Mouse (Mus musculus) neural tube, embryonic 15.5 days (tissue): ENCODE measurements around the gene Farp1. TPM values are rescaled to one million over a fixed set of nuclear protein-coding genes. Genes with fewer than 3 reads are reported as not detected.
A peak's percentile ranks its signal among the peaks of the same experiment; 100 is the strongest.
"Not testable (repeated sequence)": the region's sequence is repeated elsewhere in the genome, so short reads cannot be mapped to it uniquely, and the experiment has no call there.

Experiments used
- ATAC-seq: fragments of 200-750 bp; cut with Nextera tagmentation; 2 replicates; pipeline ENCODE4 v1.8.0; 2017; ENCODE audit warnings: mild to moderate bottlenecking, moderate TSS enrichment, moderate library complexity; ENCODE audit not compliant: low FRiP score
- H3K27ac ChIP-seq: fragments of 300-500 bp; sonication (generic); replicated peaks from 2 replicates; pipeline ENCODE4 v1.5.1; 2015; ENCODE audit warnings: mild to moderate bottlenecking, inconsistent platforms
- H3K27me3 ChIP-seq: fragments of 300-500 bp; sonication (generic); replicated peaks from 2 replicates; pipeline ENCODE4 v1.6.1; 2015; ENCODE audit warnings: inconsistent platforms
- H3K36me3 ChIP-seq: fragments of 300-500 bp; sonication (generic); 2 replicates; pipeline ENCODE4 v1.6.1; 2015; ENCODE audit warnings: inconsistent platforms
- H3K4me1 ChIP-seq: fragments of 300-500 bp; sonication (generic); 2 replicates; pipeline ENCODE4 v1.6.1; 2015; ENCODE audit warnings: inconsistent platforms
- H3K4me2 ChIP-seq: fragments of 300-500 bp; sonication (generic); 2 replicates; pipeline ENCODE4 v1.6.1; 2015; ENCODE audit warnings: inconsistent platforms, mild to moderate bottlenecking, moderate library complexity
- H3K4me3 ChIP-seq: fragments of 300-500 bp; sonication (generic); replicated peaks from 2 replicates; pipeline ENCODE4 v1.5.1; 2015; ENCODE audit warnings: mild to moderate bottlenecking, inconsistent platforms
- H3K9ac ChIP-seq: fragments of 300-500 bp; sonication (generic); replicated peaks from 2 replicates; pipeline ENCODE4 v1.6.1; 2015; ENCODE audit warnings: mild to moderate bottlenecking, inconsistent platforms
- H3K9me3 ChIP-seq: fragments of 300-500 bp; sonication (generic); replicated peaks from 2 replicates; pipeline ENCODE4 v1.6.1; 2016; ENCODE audit warnings: inconsistent platforms
- WGBS: fragments of 180-500 bp; shearing (Covaris S2); methylation state at CpG from one replicate; pipeline ENCODE4 v1.1.7; 2015; ENCODE audit warnings: mixed read lengths; 5-methylcytosine and 5-hydroxymethylcytosine counted together
- polyA plus RNA-seq: library from polyadenylated mRNA; unstranded; fragments of >200 nt; fragmentation: Nextera tagmentation; extraction: Ambion mirVana; gene quantifications from 2 replicates; pipeline ENCODE4 v1.2.1, GENCODE M21; 2015

Gene Farp1
- polyA plus RNA-seq, 1 experiment from 2014 or later: 28.5 TPM

DNA sequence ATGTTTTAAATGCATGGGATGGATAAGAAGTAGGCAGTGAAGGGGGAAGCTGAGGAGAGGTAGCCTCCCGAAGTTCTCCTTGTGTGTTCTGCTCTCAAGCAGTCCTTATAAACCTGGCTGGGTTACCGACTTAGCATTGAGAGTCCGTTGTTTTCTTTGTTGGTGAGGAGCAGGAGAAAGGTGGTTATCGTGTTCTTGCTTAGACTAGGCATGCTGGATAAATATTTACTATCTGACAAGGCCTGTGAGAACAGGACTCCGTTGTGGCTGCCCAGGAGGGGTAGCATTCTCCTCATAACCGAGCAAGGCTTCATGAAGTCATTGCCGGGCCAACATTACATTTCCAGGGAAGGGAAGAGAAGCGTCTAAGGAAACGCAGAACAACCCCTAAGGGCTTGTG is 135.3 kb downstream of the Farp1 start:
- Histone ChIP-seq H3K4me1 (peaks cover 40% of the 10 kb centered on the region), H3K27ac (no peak overlapping the region), H3K4me2 (no peak overlapping the region), H3K27me3 (no peaks in the 10 kb centered on the region), H3K9ac (no peak overlapping the region), H3K9me3 (no peaks in the 10 kb centered on the region), H3K4me3 (no peak overlapping the region), H3K36me3 (no peaks in the 10 kb centered on the region)
- WGBS: 84% methylated on average over 9 of the region's 9 CpGs
- no peak for ATAC-seq

DNA sequence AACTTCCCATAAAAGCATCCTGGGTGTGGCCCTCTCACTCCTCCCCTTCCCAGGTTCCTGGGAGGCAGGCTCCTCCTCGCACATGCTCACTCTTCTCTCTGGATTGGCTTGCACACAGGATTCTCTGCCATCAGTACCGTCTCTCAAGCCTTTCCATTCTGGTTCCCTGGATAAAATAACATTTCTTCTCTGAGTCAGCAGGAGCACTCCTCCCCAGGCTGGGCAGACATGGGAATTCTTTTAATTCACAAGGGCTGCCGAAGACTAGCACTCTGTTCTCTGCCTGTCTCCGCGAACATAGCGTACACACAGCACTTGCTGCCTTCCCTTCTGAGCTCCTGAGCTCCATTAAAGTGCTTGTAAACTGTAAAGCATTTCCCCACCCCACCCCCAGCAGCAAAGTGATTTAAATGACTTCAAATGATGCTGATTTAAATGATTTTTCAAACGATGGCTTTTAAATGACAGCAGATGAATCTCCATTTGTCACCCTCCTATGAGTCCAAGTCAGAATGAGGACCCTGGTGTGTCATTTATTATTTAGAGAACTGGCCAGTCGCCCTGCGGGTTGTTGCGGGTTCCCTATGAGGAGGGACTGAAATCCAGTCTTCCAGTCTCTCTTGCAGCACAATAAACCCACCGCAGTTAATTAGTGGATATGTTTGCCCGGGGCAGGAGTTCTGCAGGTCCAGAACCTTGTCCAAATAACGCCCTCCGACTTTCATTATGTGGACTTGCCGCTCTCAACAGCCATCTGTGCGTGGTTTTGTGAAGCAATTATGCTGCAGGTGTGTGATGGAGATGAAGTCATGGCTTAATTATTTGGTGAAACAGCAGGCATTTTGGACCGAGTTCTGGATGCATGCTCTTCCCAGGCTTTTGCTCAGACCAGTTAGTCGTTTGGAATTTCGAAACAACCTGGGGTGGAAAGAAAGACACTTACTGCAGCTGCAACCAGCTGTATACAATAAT is 137.4 kb downstream of the Farp1 start:
- H3K27me3 ChIP-seq: no peaks in the 10 kb centered on the region
- H3K9me3 ChIP-seq: no peaks in the 10 kb centered on the region
- peak; percentile 74 for ATAC-seq
- H3K9ac ChIP-seq: peak overlapping the region; percentile 28
- WGBS: 12% methylated on average over 19 of the region's 19 CpGs
- peak overlapping the region; percentile 31 for H3K4me3 ChIP-seq
- peaks cover 36% of the 10 kb centered on the region for H3K4me1 ChIP-seq
- H3K4me2 ChIP-seq: peak overlapping the region; percentile 54
- H3K27ac ChIP-seq: peak overlapping the region; percentile 82
- H3K36me3 ChIP-seq: no peaks in the 10 kb centered on the region

DNA sequence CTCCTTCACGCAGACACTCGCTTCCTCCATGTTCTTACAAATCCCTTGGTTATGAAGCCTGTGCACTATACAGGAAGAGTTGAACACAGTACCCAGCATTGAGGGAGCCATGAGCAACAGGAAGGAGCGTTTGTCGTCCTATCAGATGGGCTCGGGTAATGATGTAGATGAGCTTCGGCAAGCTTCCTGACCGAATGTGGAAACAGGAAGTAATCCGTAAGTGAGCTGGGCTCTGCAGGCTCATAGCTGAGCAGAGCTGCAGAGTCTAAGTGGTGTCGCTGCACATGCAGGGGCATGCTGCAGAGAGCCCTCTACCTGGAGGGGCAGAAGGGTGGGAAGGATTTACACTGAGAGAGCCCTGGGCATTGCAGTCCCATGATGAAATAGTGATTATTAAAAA is 140.4 kb downstream of the Farp1 start:
- Histone ChIP-seq H3K36me3 (no peaks in the 10 kb centered on the region), H3K4me2 (no peak overlapping the region), H3K4me1 (peaks cover 36% of the 10 kb centered on the region), H3K9ac (no peak overlapping the region), H3K27ac (no peak overlapping the region), H3K27me3 (no peaks in the 10 kb centered on the region), H3K9me3 (no peaks in the 10 kb centered on the region), H3K4me3 (no peak overlapping the region)
- no peak for ATAC-seq
- WGBS: 88% methylated on average over 9 of the region's 9 CpGs

DNA sequence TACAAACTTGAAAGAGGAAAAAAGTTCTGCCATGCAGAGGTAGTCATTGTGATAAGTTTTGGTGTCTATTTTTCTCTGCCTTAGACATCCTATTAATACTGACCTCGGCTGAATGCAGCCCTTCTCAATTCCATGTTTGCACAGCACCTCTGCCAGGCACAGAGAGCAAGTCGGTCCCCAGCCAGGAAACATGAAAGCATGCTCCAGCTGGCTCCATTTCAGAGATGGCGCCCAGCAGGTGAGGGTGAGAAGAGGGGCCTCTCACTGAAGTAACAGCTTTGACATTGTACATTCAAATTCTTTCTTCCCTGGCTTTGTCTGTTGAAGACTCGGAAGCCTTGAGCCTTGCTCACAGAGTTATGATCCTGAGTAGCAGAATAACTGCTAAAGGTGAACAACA is 140.9 kb downstream of the Farp1 start:
- 66% methylated on average over 4 of the region's 4 CpGs for WGBS

DNA sequence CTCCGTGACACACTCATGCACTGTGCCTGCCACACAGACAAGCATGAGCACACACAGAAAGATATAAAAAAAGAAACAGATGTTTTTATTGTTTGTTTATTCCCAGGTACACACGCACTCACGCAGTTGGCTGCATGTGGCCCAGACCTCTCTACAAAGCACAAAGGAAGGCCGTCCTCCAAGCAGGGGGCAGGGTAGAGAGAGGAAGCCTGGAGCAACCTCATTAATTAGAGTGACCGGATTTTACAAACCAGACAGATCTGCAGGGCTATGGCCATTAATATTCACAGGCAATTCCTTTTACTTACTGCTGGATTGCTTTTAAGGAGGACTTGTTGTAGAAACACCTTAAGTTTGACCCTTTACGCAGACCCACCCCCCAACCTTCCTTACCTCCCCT is 142.9 kb downstream of the Farp1 start:
- no peak for ATAC-seq
- Histone ChIP-seq H3K9ac (no peak overlapping the region), H3K27ac (no peak overlapping the region), H3K27me3 (no peaks in the 10 kb centered on the region), H3K36me3 (no peaks in the 10 kb centered on the region), H3K4me3 (no peak overlapping the region), H3K4me2 (no peak overlapping the region), H3K9me3 (no peaks in the 10 kb centered on the region), H3K4me1 (peaks cover 12% of the 10 kb centered on the region)
- 63% methylated on average over 6 of the region's 6 CpGs for WGBS

More for the DNA sequence above, 140.9 kb downstream of the Farp1 start:
- no peak overlapping the region for H3K9ac ChIP-seq
- no peaks in the 10 kb centered on the region for H3K9me3 ChIP-seq
- peaks cover 31% of the 10 kb centered on the region for H3K4me1 ChIP-seq
- H3K36me3 ChIP-seq: no peaks in the 10 kb centered on the region
- no peak overlapping the region for H3K27ac ChIP-seq
- no peaks in the 10 kb centered on the region for H3K27me3 ChIP-seq
- no peak overlapping the region for H3K4me2 ChIP-seq
- ATAC-seq: no peak
- H3K4me3 ChIP-seq: no peak overlapping the region

DNA sequence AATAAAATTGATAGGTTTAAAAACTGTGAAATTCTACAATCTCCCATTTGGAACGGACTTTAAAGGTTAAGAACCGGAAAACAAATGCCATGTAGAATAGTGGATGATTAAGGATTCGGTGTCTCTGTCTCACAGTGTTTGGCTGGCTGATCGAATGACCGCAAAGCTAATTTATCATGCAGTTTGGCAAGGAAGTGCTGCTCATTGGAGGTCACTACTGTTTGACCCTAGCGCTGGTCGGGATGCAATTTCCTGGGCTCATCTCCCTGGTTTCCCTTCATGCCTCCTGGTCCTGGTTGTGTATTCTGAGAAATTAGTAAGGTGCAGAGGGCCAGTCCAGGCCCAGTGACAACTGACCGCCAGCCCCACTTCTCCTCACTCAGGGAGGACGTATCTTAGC is 145.6 kb downstream of the Farp1 start:
- 67% methylated on average over 9 of the region's 9 CpGs for WGBS
- Histone ChIP-seq H3K9me3 (no peaks in the 10 kb centered on the region), H3K36me3 (no peaks in the 10 kb centered on the region), H3K27ac (no peak overlapping the region), H3K4me2 (no peak overlapping the region), H3K27me3 (no peaks in the 10 kb centered on the region), H3K4me1 (no peaks in the 10 kb centered on the region), H3K4me3 (no peak overlapping the region), H3K9ac (no peak overlapping the region)
- ATAC-seq: no peak

DNA sequence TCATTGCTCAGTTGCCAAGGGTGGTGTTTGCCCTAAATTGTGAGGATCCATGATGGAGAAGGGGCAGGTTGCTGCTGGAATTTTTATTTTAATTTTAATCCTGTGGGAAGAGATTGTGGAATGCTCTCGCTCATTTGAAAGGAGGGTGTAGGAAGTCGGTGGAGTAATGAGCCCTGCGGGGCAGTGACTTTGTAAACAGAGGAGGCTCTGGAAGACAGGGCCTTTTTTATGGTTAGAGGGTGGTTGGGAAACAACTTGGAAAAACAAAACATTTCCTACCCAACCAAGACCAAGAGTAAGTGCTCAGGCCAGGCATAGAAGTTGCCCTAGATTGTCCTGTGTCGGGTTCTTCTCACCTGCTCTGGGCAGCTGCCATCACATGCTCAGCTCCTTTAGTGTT is 146.8 kb downstream of the Farp1 start:
- WGBS: 58% methylated on average over 4 of the region's 4 CpGs
- Histone ChIP-seq H3K4me2 (no peak overlapping the region), H3K4me3 (no peak overlapping the region), H3K9me3 (no peaks in the 10 kb centered on the region), H3K36me3 (no peaks in the 10 kb centered on the region), H3K27me3 (no peaks in the 10 kb centered on the region), H3K9ac (no peak overlapping the region), H3K4me1 (no peaks in the 10 kb centered on the region), H3K27ac (no peak overlapping the region)
- no peak for ATAC-seq

DNA sequence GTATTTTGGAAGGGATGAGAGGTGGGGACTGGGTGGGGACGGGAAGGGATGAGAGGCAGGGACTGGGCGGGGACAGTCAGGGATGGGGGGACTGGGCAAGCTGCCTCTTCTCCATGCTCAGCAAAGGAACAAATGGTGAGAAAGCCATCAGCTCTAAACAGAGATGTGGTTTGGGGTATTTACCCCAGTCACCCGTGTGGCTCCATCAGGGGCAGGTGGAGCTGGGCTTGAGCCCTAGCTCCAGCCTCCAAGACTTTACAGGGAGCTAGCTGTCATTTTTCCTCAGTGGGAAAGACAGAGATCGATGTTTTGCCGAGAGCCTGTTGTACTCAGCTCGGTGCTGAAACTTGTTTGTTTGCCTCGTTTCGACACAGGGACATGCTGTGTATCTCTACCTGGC is 148.0 kb downstream of the Farp1 start:
- Histone ChIP-seq H3K36me3 (no peaks in the 10 kb centered on the region), H3K27ac (no peak overlapping the region), H3K4me3 (no peak overlapping the region), H3K27me3 (no peaks in the 10 kb centered on the region), H3K9me3 (no peaks in the 10 kb centered on the region), H3K4me2 (no peak overlapping the region), H3K9ac (no peak overlapping the region), H3K4me1 (no peaks in the 10 kb centered on the region)
- 86% methylated on average over 8 of the region's 8 CpGs for WGBS
- ATAC-seq: no peak

DNA sequence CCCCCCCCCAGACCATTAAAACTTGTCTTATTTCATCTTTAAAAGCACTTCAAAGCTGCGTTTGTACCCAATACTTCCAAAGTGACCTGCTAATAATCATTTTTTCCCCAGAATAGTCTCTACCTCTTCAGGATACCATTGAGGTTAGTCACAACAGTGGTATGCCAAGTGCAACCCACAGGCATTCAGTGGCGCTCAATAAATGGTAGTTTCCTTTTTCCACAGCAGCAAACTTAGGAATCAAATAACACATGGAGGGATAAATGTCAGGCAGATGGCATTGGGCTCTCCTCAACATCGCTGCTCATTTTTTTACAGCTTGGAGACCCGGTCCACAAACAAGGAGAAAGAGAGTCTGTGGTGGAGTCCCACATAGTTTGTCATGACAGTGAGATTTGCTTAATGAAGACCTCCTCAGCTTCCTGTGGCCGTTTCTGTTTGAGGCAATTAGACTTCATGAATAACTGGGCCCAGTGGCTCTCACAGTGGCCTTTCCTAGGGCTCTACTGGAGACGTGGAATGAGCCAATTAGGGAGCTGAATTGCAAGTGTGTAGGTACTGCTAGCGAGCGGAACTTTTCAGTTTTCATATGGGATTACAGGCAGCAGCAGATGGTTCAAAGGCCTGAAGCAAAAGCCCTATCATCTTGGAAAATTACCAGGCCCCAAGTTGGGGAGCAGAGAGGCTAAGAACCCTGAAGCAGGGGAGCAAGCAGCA is 148.6 kb downstream of the Farp1 start:
- Histone ChIP-seq H3K9ac (no peak overlapping the region), H3K27ac (no peak overlapping the region), H3K9me3 (no peaks in the 10 kb centered on the region), H3K4me1 (no peaks in the 10 kb centered on the region), H3K27me3 (no peaks in the 10 kb centered on the region), H3K4me2 (no peak overlapping the region), H3K36me3 (no peaks in the 10 kb centered on the region), H3K4me3 (no peak overlapping the region)
- no peak for ATAC-seq
- WGBS: 73% methylated on average over 8 of the region's 8 CpGs

DNA sequence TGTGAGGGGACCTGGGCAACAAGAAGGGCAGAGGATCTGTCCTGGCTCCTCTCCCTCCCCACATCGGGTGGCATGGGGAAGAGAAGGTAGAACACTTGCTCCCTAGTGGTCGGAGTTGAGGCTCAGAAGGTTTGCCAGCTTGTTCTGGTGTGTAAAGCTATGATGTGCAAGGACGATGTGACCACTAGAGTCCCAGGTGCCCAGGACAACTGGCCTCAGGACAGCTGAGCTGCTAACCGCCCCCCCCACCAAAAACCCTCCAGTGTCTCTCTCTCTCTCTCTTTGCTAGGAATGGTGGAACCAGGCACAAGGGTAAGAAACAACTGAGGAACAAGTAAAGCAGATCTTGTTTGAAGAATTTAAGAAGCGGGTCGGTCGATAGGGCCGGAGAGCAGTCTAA is 149.4 kb downstream of the Farp1 start:
- H3K27me3 ChIP-seq: no peaks in the 10 kb centered on the region
- no peak overlapping the region for H3K27ac ChIP-seq
- no peaks in the 10 kb centered on the region for H3K4me1 ChIP-seq
- no peak for ATAC-seq
- no peak overlapping the region for H3K4me2 ChIP-seq
- WGBS: 98% methylated on average over 8 of the region's 8 CpGs
- H3K9me3 ChIP-seq: no peaks in the 10 kb centered on the region
- no peak overlapping the region for H3K9ac ChIP-seq
- H3K4me3 ChIP-seq: no peak overlapping the region
- no peaks in the 10 kb centered on the region for H3K36me3 ChIP-seq

DNA sequence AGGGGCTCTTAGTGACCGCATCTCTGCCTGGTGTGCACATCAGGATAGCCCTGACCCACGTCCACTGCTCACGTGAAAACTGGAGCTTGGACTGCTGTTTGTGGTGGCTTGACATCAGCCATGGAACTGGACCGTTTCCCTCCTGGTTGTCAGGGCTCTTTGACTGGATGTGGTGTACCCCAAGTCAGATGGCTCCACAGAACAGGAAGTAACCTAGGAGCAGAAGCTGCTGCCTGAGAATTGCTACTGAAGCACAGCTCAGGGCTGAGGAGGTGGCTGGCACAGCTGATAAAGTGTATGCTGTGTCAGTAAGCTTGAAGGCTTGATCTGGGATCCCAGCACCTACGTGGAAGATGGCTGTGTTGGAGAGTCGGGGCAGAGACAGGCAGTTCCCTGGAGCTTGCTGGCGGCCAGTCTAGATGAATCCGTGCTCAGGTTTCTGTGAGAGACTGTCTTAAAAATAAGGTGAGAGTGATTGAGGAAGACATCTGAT is 151.4 kb downstream of the Farp1 start:
- no peaks in the 10 kb centered on the region for H3K27me3 ChIP-seq
- no peak for ATAC-seq
- H3K4me1 ChIP-seq: peaks cover 3% of the 10 kb centered on the region; the same call in 1 of the 2 replicates
- no peak overlapping the region for H3K27ac ChIP-seq
- no peak overlapping the region for H3K4me2 ChIP-seq
- no peaks in the 10 kb centered on the region for H3K36me3 ChIP-seq
- no peaks in the 10 kb centered on the region for H3K9me3 ChIP-seq
- WGBS: 90% methylated on average over 8 of the region's 8 CpGs
- no peak overlapping the region for H3K4me3 ChIP-seq
- H3K9ac ChIP-seq: no peak overlapping the region

DNA sequence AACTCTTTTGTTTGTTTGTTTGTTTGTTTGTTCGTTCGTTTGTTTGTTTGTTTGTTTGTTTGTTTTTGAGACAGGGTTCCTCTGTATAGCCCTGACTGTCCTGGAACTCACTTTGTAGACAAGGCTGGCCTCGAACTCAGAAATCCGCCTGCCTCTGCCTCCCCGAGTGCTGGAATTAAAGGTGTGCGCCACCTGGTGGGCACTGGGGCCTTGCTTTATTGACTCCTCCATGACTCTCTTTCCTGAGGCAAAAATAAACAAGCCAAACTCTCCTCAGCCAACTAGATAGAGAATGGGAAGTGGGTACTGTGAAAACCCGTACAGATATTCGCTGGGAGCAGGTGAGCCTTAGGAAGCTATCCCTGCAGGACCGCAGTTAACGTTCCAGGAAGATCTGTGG is 154.8 kb downstream of the Farp1 start:
- 92% methylated on average over 10 of the region's 10 CpGs for WGBS
- H3K27ac ChIP-seq, H3K9me3 ChIP-seq, H3K36me3 ChIP-seq, H3K4me3 ChIP-seq, H3K4me2 ChIP-seq, H3K9ac ChIP-seq, H3K27me3 ChIP-seq, ATAC-seq: not testable (repeated sequence)
- H3K4me1 ChIP-seq: peaks cover 12% of the 10 kb centered on the region
